Mouse (Mus musculus) E14TG2a.4 (cell line): ENCODE results near the gene Gprc5c.

Experiments
- CTCF ChIP-seq: conservative IDR thresholded peaks from 2 replicates; pipeline ENCODE4 v1.5.1; 2014; ENCODE audit warnings: low read length
- POU5F1 ChIP-seq: IDR thresholded peaks from 2 replicates; pipeline ENCODE4 v1.6.1; 2014; ENCODE audit warnings: low read length, borderline replicate concordance

GRCm38 (mm10) chr11:114830433-114830773, 20.5 kb upstream of the Gprc5c start:
- TF ChIP-seq CTCF (no peak), POU5F1 (no peak)
